Mouse (Mus musculus) neural tube, embryonic 13.5 days (tissue): Measurements from ENCODE around the gene 4921539E11Rik. TPM values are rescaled to one million over a fixed set of nuclear protein-coding genes. Genes with fewer than 3 reads are reported as not detected.

Experiments
- ATAC-seq: fragments of 200-750 bp; cut with Nextera tagmentation; 2 replicates; pipeline ENCODE4 v1.8.0; 2017; ENCODE audit warnings: low read depth, mild to moderate bottlenecking, moderate TSS enrichment, moderate library complexity
- H3K27ac ChIP-seq: fragments of 300-500 bp; sonication (generic); replicated peaks from 2 replicates; pipeline ENCODE4 v1.5.1; 2015; ENCODE audit warnings: moderate library complexity, mild to moderate bottlenecking, inconsistent platforms
- H3K27me3 ChIP-seq: fragments of 300-500 bp; sonication (generic); 2 replicates; pipeline ENCODE4 v1.6.1; 2015; ENCODE audit warnings: mild to moderate bottlenecking, inconsistent platforms
- H3K36me3 ChIP-seq: fragments of 300-500 bp; sonication (generic); 2 replicates; pipeline ENCODE4 v1.6.1; 2015; ENCODE audit warnings: mild to moderate bottlenecking, inconsistent platforms
- H3K4me1 ChIP-seq: fragments of 300-500 bp; sonication (generic); replicated peaks from 2 replicates; pipeline ENCODE4 v1.6.1; 2015; ENCODE audit warnings: inconsistent platforms
- H3K4me2 ChIP-seq: fragments of 300-500 bp; sonication (generic); 2 replicates; pipeline ENCODE4 v1.6.1; 2015; ENCODE audit warnings: inconsistent platforms, mild to moderate bottlenecking, moderate library complexity
- H3K4me3 ChIP-seq: fragments of 300-500 bp; sonication (generic); 2 replicates; pipeline ENCODE4 v1.5.1; 2015; ENCODE audit warnings: mild to moderate bottlenecking, inconsistent platforms
- H3K9ac ChIP-seq: fragments of 300-500 bp; sonication (generic); 2 replicates; pipeline ENCODE4 v1.6.1; 2015; ENCODE audit warnings: moderate library complexity, mild to moderate bottlenecking, inconsistent platforms
- H3K9me3 ChIP-seq: fragments of 300-500 bp; sonication (generic); 2 replicates; pipeline ENCODE4 v1.6.1; 2016; ENCODE audit warnings: inconsistent platforms
- WGBS: fragments of 180-500 bp; shearing (Covaris S2); methylation state at CpG from one replicate; pipeline ENCODE4 v1.1.7; 2015; 5-methylcytosine and 5-hydroxymethylcytosine counted together
- polyA plus RNA-seq: library from polyadenylated mRNA; unstranded; fragments of >200 nt; fragmentation: Nextera tagmentation; extraction: Ambion mirVana; gene quantifications from 2 replicates; pipeline ENCODE4 v1.2.1, GENCODE M21; 2015

Gene 4921539E11Rik
- polyA plus RNA-seq, 1 experiment from 2014 or later, result not detected

DNA sequence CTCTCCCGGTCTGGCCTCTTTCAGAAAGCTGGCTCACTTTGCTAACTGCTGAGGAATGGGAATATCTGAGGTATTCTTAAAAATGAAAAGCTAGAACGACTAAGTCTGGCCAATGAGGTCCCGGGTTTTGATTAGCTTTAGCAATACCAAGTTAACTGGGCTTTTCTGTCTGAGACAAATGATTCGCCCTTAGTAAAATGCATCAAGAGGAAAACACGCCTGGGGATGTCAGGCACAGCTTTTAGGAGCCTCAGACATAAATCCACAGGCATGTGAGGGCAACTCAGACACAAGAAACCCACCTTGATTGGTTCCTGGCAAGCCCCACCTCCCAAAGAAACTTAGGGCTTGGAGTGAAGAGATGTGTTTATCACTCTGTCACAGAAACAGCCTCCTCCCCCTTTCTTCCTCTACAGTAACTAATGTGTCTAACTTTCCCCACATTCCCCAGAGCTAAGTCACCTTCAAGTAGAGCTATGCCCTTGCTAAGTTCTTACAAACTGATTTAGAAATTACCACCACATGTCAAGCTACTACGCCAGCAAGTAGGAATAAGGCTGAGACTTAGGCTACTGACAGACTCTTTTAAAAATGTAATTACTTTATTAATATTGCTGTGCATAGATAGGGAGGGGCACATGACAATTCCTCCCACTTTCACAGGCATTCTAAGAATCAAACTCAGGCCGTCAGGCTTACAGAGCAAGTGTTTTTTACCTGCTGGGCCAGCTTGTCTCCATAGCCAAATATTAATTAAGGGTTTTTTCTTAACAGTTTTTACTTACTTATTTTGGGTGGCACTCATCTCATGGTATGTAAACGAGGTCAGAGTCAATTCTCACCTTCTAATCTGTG is 101.7 kb downstream of the 4921539E11Rik start:
- no peak overlapping the region for H3K9ac ChIP-seq
- H3K4me3 ChIP-seq, result no peak overlapping the region
- ATAC-seq, result no peak
- no peak overlapping the region for H3K4me2 ChIP-seq
- H3K27ac ChIP-seq, result no peak overlapping the region
- H3K36me3 ChIP-seq, result peaks cover 70% of the 10 kb centered on the region
- 91% methylated on average over 8 of the region's 8 CpGs for WGBS
- H3K4me1 ChIP-seq, result no peaks in the 10 kb centered on the region
- no peaks in the 10 kb centered on the region for H3K27me3 ChIP-seq
- no peaks in the 10 kb centered on the region for H3K9me3 ChIP-seq

Other genes with a start within 250 kb of the 4921539E11Rik start
- 33.5 and 33.7 TPM in 2 replicates for gene Mier1, start 176.5 kb downstream of the 4921539E11Rik start, polyA plus RNA-seq
- 4.6 TPM in 2 replicates for gene Wdr78, start 176.3 kb downstream of the 4921539E11Rik start, polyA plus RNA-seq
- gene Slc35d1, start 75.7 kb downstream of the 4921539E11Rik start, polyA plus RNA-seq, result 7.1 and 8.3 TPM in 2 replicates
- 9.8 and 10.8 TPM in 2 replicates for gene Oma1, start 22.9 kb upstream of the 4921539E11Rik start, polyA plus RNA-seq